Mouse (Mus musculus) mammary gland, adult 2 months (tissue): ENCODE data around the gene Gpr158. TPM values are rescaled to one million over a fixed set of nuclear protein-coding genes. Genes with fewer than 3 reads are reported as not detected.

Experiments used
- polyA plus RNA-seq: library from polyadenylated mRNA; depleted of rRNA; stranded (reverse); fragments of >200 nt; gene quantifications from 2 replicates; pipeline ENCODE4 v1.2.3, GENCODE M21; 2012; ENCODE audit warnings: low replicate concordance; rRNA removed

Gene Gpr158
- not detected in 2 replicates for polyA plus RNA-seq

DNA sequence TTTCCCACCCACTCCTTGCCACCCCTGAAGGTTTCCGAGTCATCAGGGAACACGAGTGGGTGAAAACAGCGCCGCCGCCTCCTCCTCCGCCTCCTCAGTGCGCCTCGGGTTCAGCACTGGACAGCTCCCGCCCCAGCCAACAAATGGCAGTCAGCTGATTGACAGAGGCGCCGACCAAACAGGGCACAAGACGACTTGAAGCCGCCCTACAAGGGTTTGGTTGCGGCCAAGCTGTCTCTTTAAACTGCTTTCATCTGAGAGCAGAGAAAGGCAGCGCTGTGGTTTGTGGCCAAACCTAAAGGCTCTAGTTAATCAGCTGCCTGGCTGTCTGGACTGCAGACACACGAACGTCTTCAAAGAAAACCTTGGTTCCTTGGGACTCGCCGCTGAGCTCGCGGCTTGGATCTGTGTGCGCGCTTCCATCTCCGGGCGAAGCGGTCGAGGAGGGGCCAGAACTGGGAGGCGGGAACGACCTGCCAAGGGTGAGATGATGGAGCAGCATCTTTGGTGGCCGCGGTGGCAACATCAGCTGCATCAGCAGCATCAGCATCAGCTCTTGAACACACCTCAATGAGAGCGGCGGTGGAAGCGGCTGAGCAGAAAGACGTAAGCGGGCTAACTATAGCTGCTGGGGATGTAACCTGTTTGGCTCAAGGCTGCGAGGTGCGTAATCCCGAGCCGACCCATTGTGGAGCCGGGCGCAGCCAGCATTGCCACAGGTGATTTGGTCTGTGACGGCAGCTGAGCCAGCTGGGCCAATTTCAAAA is at the start of gene Gpr158:
Gene Gpr158, plus strand, starts transcription at position 198 of the 767 bp plus-strand sequence.

Other genes with a start within 250 kb of the Gpr158 start
- gene Enkur, start 162.2 kb upstream of the Gpr158 start, polyA plus RNA-seq = 0.13 TPM in 1 of 2 replicates, not detected in the other
- gene Thnsl1, start 161.8 kb upstream of the Gpr158 start, polyA plus RNA-seq = 1.9 and 4.3 TPM in 2 replicates